Mouse (Mus musculus): Measurements from ENCODE around the gene Spcs2. TPM values are rescaled to one million over a fixed set of nuclear protein-coding genes. Genes with fewer than 3 reads are reported as not detected.

Gene Spcs2
- polyA plus RNA-seq (2012; rRNA removed; ENCODE audit: low replicate concordance) = 16.3 and 43.0 TPM in 2 replicates

DNA sequence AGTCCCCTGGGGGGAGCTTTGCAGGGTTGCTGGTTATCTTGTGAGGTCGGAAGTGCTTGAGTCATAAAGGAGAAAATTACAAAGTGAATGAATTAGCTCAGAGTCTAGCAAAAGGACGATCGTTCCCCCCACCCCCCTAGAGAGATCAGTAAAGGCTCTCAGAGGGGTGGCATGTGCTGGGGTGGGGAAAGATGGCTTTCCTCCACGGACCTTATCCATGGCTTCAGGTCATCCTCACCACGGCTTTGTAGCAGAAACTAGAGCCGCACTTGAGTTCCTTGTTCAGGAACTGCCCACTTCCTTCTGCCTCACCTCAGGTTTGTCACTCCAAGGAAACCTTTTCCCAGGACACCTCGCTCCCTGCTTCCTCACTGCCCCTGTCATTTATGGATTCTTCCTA is at the start of gene Spcs2:
TSS of gene Spcs2 (minus strand) at position 101 of the 400 bp plus-strand sequence.

DNA sequence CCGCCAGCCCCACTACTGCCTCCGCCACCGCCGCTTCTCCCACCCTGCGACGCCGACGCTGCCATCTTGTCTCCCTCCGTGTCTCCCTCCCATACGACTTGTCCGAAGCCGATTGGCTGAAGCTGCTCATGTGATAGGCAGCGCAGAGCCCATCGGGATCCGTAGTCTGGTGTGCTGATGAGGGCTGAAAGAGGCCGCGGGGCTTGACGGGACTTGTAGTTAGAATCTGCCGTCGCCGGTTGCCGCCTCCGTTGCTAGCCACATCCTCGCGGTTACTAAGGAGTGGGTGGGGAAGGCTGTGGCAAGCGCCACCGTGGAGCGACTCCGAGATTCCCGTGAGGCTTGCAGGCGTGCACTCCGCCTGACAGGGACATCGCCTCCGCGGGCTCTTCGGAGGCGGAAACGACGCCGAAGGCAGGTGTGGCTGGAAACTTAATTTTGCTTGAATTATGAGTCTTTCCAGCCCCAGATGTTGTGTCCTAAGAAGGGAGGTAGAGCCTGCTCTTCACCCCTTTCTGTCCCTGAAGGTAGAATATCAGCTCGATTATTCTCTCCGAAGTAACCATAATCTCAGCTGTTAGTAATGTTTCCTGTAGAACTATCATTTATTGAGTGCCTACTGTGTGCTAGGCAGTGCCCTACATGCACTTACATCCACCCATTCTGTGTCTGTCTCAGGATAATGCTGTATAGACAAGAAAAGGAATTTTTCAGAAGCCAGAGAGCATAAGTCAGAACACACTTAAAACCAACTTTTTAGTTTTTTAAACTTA is 4.3 kb downstream of the Spcs2 start, which contains the start of gene Xrra1:
TSS of gene Xrra1 (plus strand) at position 304 of the 773 bp plus-strand sequence.

GRCm38 (mm10) chr7:99828083-99828570 is 35.1 kb downstream of the Spcs2 start, which contains the start of gene Neu3:
Gene Neu3 (minus strand): TSS chr7:99828417.

Other genes with a start within 250 kb of the Spcs2 start
- gene Tpbgl, start 236.4 kb downstream of the Spcs2 start, polyA plus RNA-seq (2012; rRNA removed; ENCODE audit: low replicate concordance) = 12.1 and 26.1 TPM in 2 replicates
- 56.5 and 61.9 TPM in 2 replicates for gene Slco2b1, start 152.1 kb downstream of the Spcs2 start, polyA plus RNA-seq (2012; rRNA removed; ENCODE audit: low replicate concordance)
- gene Olfr520, start 133.2 kb downstream of the Spcs2 start, polyA plus RNA-seq (2012; rRNA removed; ENCODE audit: low replicate concordance) = 0.24 and 0.33 TPM in 2 replicates
- gene Olfr521, start 100.0 kb downstream of the Spcs2 start, polyA plus RNA-seq (2012; rRNA removed; ENCODE audit: low replicate concordance) = not detected in 2 replicates
- gene Neu3, start 35.0 kb downstream of the Spcs2 start, polyA plus RNA-seq (2012; rRNA removed; ENCODE audit: low replicate concordance) = 2.2 and 2.5 TPM in 2 replicates
- gene Xrra1, start 4.3 kb downstream of the Spcs2 start, polyA plus RNA-seq (2012; rRNA removed; ENCODE audit: low replicate concordance) = 0.26 and 0.45 TPM in 2 replicates
- 4.8 and 4.9 TPM in 2 replicates for gene Rnf169, start 117.0 kb upstream of the Spcs2 start, polyA plus RNA-seq (2012; rRNA removed; ENCODE audit: low replicate concordance)
- 1.1 TPM in 1 of 2 replicates, not detected in the other for gene Chrdl2, start 142.7 kb upstream of the Spcs2 start, polyA plus RNA-seq (2012; rRNA removed; ENCODE audit: low replicate concordance)

Measured in mammary gland, adult 2 months (tissue).